Mouse (Mus musculus) ES-Bruce4 (cell line): Measurements from ENCODE around the gene Galntl6.

Source experiments
- CTCF ChIP-seq: IDR thresholded peaks from one replicate; pipeline ENCODE4 v1.8.1; 2011; ENCODE audit warnings: low read depth, low read length
- EP300 ChIP-seq: IDR thresholded peaks from 2 replicates; pipeline ENCODE4 v1.6.1; 2011; ENCODE audit warnings: low read depth, low read length; ENCODE audit not compliant: insufficient read depth
- POLR2A ChIP-seq: IDR thresholded peaks from one replicate; pipeline ENCODE4 v1.8.1; 2011; ENCODE audit warnings: low read length; ENCODE audit not compliant: insufficient read depth

GRCm38 (mm10) chr8:58081715-58082114, 830.7 kb downstream of the Galntl6 start:
- no peak for TF ChIP-seq POLR2A
- no peak for TF ChIP-seq EP300
- TF ChIP-seq CTCF: no peak
